Mouse (Mus musculus): ENCODE results near the gene Nav1. TPM values are rescaled to one million over a fixed set of nuclear protein-coding genes. Genes with fewer than 3 reads are reported as not detected.

Gene Nav1
- polyA plus RNA-seq, 1 experiment from 2014 or later, result 34.9 TPM

GRCm38 (mm10) chr1:135438801-135439200 lies 168.3 kb downstream of the Nav1 start:
- Histone ChIP-seq H3K9me3 (no peaks in the 10 kb centered on the region), H3K36me3 (peaks cover 66% of the 10 kb centered on the region), H3K4me2 (no peak overlapping the region), H3K27me3 (no peaks in the 10 kb centered on the region), H3K4me1 (replicated peaks) (no peaks in the 10 kb centered on the region), H3K9ac (no peak overlapping the region), H3K27ac (replicated peaks) (no peak overlapping the region), H3K4me3 (no peak overlapping the region)
- 88% methylated on average over 6 of the region's 6 CpGs for WGBS
- ATAC-seq (ENCODE audit: low read depth), result no peak

DNA sequence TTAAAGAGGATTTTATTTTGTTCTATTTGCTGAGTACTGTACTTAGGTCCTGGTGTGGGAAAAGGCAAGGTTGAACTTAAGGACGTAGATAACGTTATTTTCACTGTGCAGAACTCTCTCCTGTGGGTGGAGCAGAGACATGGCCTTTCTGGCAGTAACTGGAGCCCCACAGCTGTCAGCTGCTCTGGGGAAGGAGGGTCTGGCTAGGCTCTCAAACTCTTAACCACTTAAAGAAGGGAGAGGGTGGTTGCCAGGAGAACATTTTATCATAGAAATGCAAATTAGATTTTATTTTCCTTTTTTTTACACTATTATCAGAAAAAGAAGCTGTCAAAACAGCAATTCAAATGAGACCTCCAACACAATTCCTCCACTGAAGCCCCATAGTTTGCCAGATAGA lies 171.3 kb downstream of the Nav1 start:
- Histone ChIP-seq H3K9me3 (no peaks in the 10 kb centered on the region), H3K4me2 (no peak overlapping the region), H3K27me3 (no peaks in the 10 kb centered on the region), H3K27ac (replicated peaks) (no peak overlapping the region), H3K9ac (no peak overlapping the region), H3K4me1 (replicated peaks) (peaks cover 11% of the 10 kb centered on the region), H3K4me3 (no peak overlapping the region), H3K36me3 (peaks cover 36% of the 10 kb centered on the region)
- no peak for ATAC-seq (ENCODE audit: low read depth)
- WGBS, result 39% methylated on average over 2 of the region's 2 CpGs

GRCm38 (mm10) chr1:135430669-135431017 lies 176.5 kb downstream of the Nav1 start:
- H3K4me2 ChIP-seq, result peak overlapping the region; percentile 75
- H3K4me3 ChIP-seq, result peak overlapping the region; percentile 93
- 2% methylated on average over 14 of the region's 14 CpGs for WGBS
- peak overlapping the region; percentile 94 for H3K9ac ChIP-seq
- no peaks in the 10 kb centered on the region for H3K27me3 ChIP-seq
- ATAC-seq (ENCODE audit: low read depth), result peak; percentile 73
- H3K36me3 ChIP-seq, result peaks cover 14% of the 10 kb centered on the region
- H3K4me1 ChIP-seq (replicated peaks), result peaks cover 41% of the 10 kb centered on the region
- no peaks in the 10 kb centered on the region for H3K9me3 ChIP-seq
- H3K27ac ChIP-seq (replicated peaks), result peak overlapping the region; percentile 94

DNA sequence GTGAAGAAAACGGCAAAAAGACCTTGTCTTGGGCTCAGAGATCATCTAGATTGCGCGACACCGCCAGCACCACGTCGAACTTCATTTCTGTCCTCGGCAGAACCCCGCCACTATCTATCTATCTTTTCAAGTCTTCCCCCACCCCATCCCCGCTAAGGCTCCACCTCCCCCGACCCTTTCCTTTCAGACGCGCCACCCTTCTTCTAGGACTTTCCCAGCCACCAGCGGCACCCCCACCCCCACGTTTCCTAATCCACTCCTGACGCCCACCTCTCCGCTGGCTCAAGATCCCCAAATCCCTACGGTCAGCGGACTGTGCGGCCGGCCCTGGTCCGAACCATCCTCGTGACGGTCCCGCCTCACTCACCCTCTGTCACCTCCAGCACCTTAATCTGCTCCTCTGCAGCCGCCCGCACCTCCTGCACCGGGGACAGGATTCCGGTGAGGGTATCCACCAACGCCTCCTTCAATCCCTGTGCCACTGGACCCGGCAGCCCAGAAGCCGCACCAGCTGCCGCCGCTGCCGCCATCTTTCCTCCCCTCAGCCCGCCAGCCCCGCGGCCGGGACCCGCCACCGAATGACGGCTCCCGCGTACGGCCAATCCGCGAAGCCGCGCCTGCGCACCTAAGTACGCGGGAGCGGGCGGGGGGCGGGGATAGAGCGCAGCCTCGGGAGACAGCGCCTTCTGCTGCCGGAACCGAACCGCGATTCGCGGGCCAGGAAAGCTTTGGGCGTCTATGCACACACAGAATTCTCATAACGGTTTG lies 177.0 kb downstream of the Nav1 start, which contains the start of gene Ipo9:
Ipo9 (minus strand) TSS at position 599 of the 768 bp plus-strand sequence.
- no peaks in the 10 kb centered on the region for H3K27me3 ChIP-seq
- peaks cover 41% of the 10 kb centered on the region for H3K4me1 ChIP-seq (replicated peaks)
- H3K27ac ChIP-seq (replicated peaks), result peak within 1 kb of the TSS; percentile 94
- H3K9me3 ChIP-seq, result no peaks in the 10 kb centered on the region
- H3K36me3 ChIP-seq, result peaks cover 20% of the 10 kb centered on the region
- peak within 1 kb of the TSS; percentile 75 for H3K4me2 ChIP-seq
- H3K9ac ChIP-seq, result peak within 1 kb of the TSS; percentile 94
- H3K4me3 ChIP-seq, result peak within 1 kb of the TSS; percentile 93
- under 1% methylated on average over 65 of the region's 65 CpGs for WGBS
- ATAC-seq (ENCODE audit: low read depth), result peak; percentile 96

DNA sequence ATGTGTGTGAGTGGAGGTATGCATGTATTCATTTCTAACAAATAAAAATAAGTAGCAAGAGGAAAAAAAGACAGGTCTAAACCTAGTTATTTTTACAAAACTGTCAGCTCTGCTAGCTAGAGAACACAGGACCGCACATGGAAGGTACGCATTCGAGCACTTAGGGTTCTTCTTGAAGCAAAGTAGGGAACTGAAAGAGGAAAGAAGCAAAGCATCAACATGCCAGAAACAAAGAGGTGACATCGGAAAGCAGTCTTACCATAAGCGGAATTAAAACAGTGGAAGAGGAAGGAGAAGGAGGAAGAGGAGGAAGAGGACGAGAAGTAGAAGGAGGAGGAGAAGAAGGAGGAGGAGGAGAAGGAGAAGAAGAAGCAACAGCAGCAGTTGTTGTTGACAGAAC lies 179.7 kb downstream of the Nav1 start:
- Histone ChIP-seq H3K4me3 (no peak overlapping the region), H3K36me3 (peaks cover 37% of the 10 kb centered on the region), H3K4me2 (peak overlapping the region; percentile 75), H3K9ac (no peak overlapping the region), H3K9me3 (no peaks in the 10 kb centered on the region), H3K27me3 (no peaks in the 10 kb centered on the region), H3K4me1 (replicated peaks) (peaks cover 41% of the 10 kb centered on the region), H3K27ac (replicated peaks) (no peak overlapping the region)
- WGBS, result 88% methylated on average over 6 of the region's 6 CpGs
- no peak for ATAC-seq (ENCODE audit: low read depth)

DNA sequence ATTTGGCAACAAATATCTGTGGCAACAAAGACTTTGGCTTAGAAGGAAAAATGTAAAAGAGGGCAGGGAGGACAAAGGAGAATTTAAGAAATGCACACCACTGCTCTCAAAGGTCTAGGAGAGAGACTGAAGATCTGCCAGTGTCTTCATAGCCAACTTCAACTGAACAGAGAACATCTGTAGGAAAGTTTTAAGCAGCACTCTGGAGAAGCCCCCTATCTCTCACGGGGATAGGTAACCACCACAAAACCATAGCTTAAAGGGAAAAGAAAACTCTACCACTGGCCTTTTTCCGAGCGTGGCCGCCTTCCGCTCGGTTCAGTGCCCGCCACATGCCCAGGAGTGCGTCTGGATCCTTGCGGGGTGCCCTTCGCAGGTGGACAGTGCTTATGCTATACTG lies 180.4 kb downstream of the Nav1 start:
- no peak overlapping the region for H3K4me2 ChIP-seq
- no peaks in the 10 kb centered on the region for H3K27me3 ChIP-seq
- 96% methylated on average over 10 of the region's 10 CpGs for WGBS
- no peak overlapping the region for H3K27ac ChIP-seq (replicated peaks)
- H3K4me1 ChIP-seq (replicated peaks), result peaks cover 38% of the 10 kb centered on the region
- ATAC-seq (ENCODE audit: low read depth), result no peak
- peaks cover 37% of the 10 kb centered on the region for H3K36me3 ChIP-seq
- H3K9me3 ChIP-seq, result no peaks in the 10 kb centered on the region
- H3K4me3 ChIP-seq, result no peak overlapping the region
- no peak overlapping the region for H3K9ac ChIP-seq

GRCm38 (mm10) chr1:135422772-135423171 lies 184.3 kb downstream of the Nav1 start:
- no peak for ATAC-seq (ENCODE audit: low read depth)
- Histone ChIP-seq H3K4me3 (no peak overlapping the region), H3K9ac (no peak overlapping the region), H3K36me3 (peaks cover 64% of the 10 kb centered on the region), H3K27ac (replicated peaks) (no peak overlapping the region), H3K9me3 (no peaks in the 10 kb centered on the region), H3K4me1 (replicated peaks) (peaks cover 11% of the 10 kb centered on the region), H3K4me2 (no peak overlapping the region), H3K27me3 (no peaks in the 10 kb centered on the region)
- WGBS, result 94% methylated on average over 6 of the region's 6 CpGs

DNA sequence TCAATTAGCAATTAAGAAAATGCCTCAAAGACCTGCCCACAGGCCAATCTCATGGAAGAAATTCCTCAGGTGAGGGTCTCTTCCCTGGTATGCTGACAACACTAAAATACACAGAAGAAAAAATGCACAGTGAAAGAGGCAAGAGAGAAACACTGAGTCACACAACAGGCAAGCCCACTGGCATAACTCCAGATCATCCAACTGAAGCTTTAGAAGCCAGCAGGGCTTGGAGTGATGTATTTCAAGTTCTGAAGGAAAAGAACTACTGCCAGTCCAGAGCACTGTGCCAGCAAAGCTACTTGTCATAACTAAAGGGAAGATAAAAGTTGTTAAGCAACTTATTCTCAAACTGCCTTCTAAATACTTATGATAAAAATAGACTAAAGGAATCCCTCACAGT lies 193.1 kb downstream of the Nav1 start:
- no peak for ATAC-seq (ENCODE audit: low read depth)
- Histone ChIP-seq H3K36me3 (peaks cover 94% of the 10 kb centered on the region), H3K4me3 (no peak overlapping the region)

DNA sequence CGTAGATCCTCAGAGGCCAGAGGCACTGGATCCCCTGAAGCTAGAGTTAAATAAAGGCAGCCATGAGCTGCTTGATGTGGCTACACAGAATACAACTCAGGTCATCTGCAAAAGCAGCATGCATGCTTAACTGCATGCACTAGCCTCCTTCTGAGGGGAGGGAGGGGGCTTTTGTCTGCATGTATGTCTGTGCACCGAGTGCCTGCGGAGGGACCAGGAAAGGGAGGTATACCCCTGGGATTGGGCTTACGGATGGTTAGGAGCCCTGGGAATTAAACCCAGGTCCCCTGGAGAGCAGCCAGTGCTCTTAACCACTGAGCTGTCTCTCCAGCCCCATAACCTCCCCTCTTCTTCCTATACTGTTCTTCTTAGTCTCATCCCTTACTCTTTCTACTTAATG lies 195.0 kb downstream of the Nav1 start:
- Histone ChIP-seq H3K36me3 (peaks cover 93% of the 10 kb centered on the region), H3K9ac (no peak overlapping the region), H3K4me1 (replicated peaks) (no peaks in the 10 kb centered on the region), H3K4me2 (no peak overlapping the region), H3K9me3 (no peaks in the 10 kb centered on the region), H3K4me3 (no peak overlapping the region), H3K27ac (replicated peaks) (no peak overlapping the region), H3K27me3 (no peaks in the 10 kb centered on the region)
- WGBS, result 74% methylated on average over 4 of the region's 4 CpGs
- no peak for ATAC-seq (ENCODE audit: low read depth)

More for the DNA sequence above, 193.1 kb downstream of the Nav1 start:
- H3K4me1 ChIP-seq (replicated peaks), result no peaks in the 10 kb centered on the region
- no peak overlapping the region for H3K4me2 ChIP-seq
- H3K9me3 ChIP-seq, result no peaks in the 10 kb centered on the region
- no peaks in the 10 kb centered on the region for H3K27me3 ChIP-seq
- H3K9ac ChIP-seq, result no peak overlapping the region
- no peak overlapping the region for H3K27ac ChIP-seq (replicated peaks)

GRCm38 (mm10) chr1:135410967-135411366 lies 196.1 kb downstream of the Nav1 start:
- Histone ChIP-seq H3K9ac (no peak overlapping the region), H3K4me1 (replicated peaks) (no peaks in the 10 kb centered on the region), H3K4me3 (no peak overlapping the region), H3K9me3 (no peaks in the 10 kb centered on the region), H3K27ac (replicated peaks) (0 out of 2 replicates have a peak overlapping the region, but pooled peaks have one; percentile 18), H3K4me2 (no peak overlapping the region), H3K36me3 (peaks cover 92% of the 10 kb centered on the region), H3K27me3 (no peaks in the 10 kb centered on the region)
- WGBS, result 85% methylated on average over 2 of the region's 2 CpGs
- no peak for ATAC-seq (ENCODE audit: low read depth)

- Histone ChIP-seq H3K27me3 (no peaks in the 10 kb centered on the region), H3K4me2 (no peak overlapping the region), H3K36me3 (peaks cover 94% of the 10 kb centered on the region), H3K9me3 (no peaks in the 10 kb centered on the region), H3K4me3 (no peak overlapping the region), H3K27ac (replicated peaks) (no peak overlapping the region), H3K4me1 (replicated peaks) (no peaks in the 10 kb centered on the region), H3K9ac (no peak overlapping the region)
- WGBS, result 97% methylated on average over 4 of the region's 4 CpGs
- no peak for ATAC-seq (ENCODE audit: low read depth)
Measured at GRCm38 (mm10) chr1:135408973-135409372, 198.1 kb downstream of the Nav1 start.

DNA sequence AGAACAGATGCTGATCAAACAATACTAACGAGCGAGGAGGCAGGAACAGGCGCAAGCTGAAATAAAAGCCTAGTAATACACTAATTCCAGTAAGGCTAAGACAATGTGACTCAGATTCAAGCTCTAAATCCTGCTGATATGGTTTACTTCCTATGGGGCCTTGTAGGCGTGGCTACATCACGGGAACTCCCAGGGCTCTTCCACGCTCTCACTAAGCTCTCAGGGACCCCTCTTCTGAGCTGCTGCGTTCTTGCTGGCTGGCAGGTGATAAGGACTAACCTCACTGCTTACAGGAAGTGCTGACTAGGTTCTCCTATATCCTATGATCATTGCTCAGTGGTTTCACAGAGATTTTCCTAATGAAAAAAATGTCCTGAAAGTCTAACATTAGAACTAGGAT lies 201.7 kb downstream of the Nav1 start:
- 89% methylated on average over 7 of the region's 7 CpGs for whole genome bisulfite sequencing
- Histone ChIP-seq H3K4me3 (no peak overlapping the region), H3K9me3 (no peaks in the 10 kb centered on the region), H3K9ac (no peak overlapping the region), H3K27me3 (no peaks in the 10 kb centered on the region), H3K4me1 (replicated peaks) (no peaks in the 10 kb centered on the region), H3K4me2 (no peak overlapping the region), H3K36me3 (peaks cover 95% of the 10 kb centered on the region), H3K27ac (replicated peaks) (no peak overlapping the region)
- no peak for ATAC-seq (ENCODE audit: low read depth)

Measured in neural tube, embryonic 13.5 days (tissue).